Mouse (Mus musculus): ENCODE measurements around the gene Gm45716.
"Not testable (repeated sequence)": the region's sequence is repeated elsewhere in the genome, so short reads cannot be mapped to it uniquely, and the experiment has no call there.

The Gm45716 gene

GRCm38 (mm10) chr11:90251923-90252322 is 64.4 kb downstream of the Gm45716 start:
- DNase-seq: no peak

GRCm38 (mm10) chr11:90252366-90252765 is 64.9 kb downstream of the Gm45716 start:
- peak in 1 of 2 experiments; percentile 14 for DNase-seq

- no peak for DNase-seq
Observed at GRCm38 (mm10) chr11:90254536-90254935, 67.1 kb downstream of the Gm45716 start.

- no peak for DNase-seq
Observed at GRCm38 (mm10) chr11:90255687-90256086, 68.2 kb downstream of the Gm45716 start.

- no peak for DNase-seq
Observed at GRCm38 (mm10) chr11:90256833-90257525, 69.5 kb downstream of the Gm45716 start.

GRCm38 (mm10) chr11:90258321-90258927 is 70.9 kb downstream of the Gm45716 start:
- DNase-seq: no peak

GRCm38 (mm10) chr11:90259071-90259470 is 71.6 kb downstream of the Gm45716 start:
- no peak for DNase-seq

- DNase-seq: no peak
Observed at GRCm38 (mm10) chr11:90259826-90260225, 72.3 kb downstream of the Gm45716 start.

- no peak for DNase-seq
Observed at GRCm38 (mm10) chr11:90264180-90264579, 76.7 kb downstream of the Gm45716 start.

- DNase-seq: no peak
Observed at GRCm38 (mm10) chr11:90265581-90265980, 78.1 kb downstream of the Gm45716 start.

- DNase-seq: no peak
Observed at GRCm38 (mm10) chr11:90268934-90269333, 81.5 kb downstream of the Gm45716 start.

- DNase-seq: no peak
Observed at GRCm38 (mm10) chr11:90269398-90270123, 82.1 kb downstream of the Gm45716 start.

- no peak for DNase-seq
Observed at GRCm38 (mm10) chr11:90270132-90270877, 82.8 kb downstream of the Gm45716 start.

GRCm38 (mm10) chr11:90274187-90274586 is 86.7 kb downstream of the Gm45716 start:
- no peak for DNase-seq

- DNase-seq: peak; percentile 8 to 31
Observed at GRCm38 (mm10) chr11:90275663-90276062, 88.2 kb downstream of the Gm45716 start.

GRCm38 (mm10) chr11:90276150-90276549 is 88.7 kb downstream of the Gm45716 start:
- peak; percentile 8 to 9 for DNase-seq

- DNase-seq: peak; percentile 28 to 53
Observed at GRCm38 (mm10) chr11:90276561-90276960, 89.1 kb downstream of the Gm45716 start.

GRCm38 (mm10) chr11:90280069-90280468 is 92.6 kb downstream of the Gm45716 start:
- no peak for DNase-seq

GRCm38 (mm10) chr11:90281943-90282342 is 94.5 kb downstream of the Gm45716 start:
- not testable (repeated sequence) for DNase-seq

GRCm38 (mm10) chr11:90283159-90283558 is 95.7 kb downstream of the Gm45716 start:
- DNase-seq: no peak

GRCm38 (mm10) chr11:90283601-90284000 is 96.1 kb downstream of the Gm45716 start:
- DNase-seq: no peak

- no peak for DNase-seq
Observed at GRCm38 (mm10) chr11:90284079-90284478, 96.6 kb downstream of the Gm45716 start.

GRCm38 (mm10) chr11:90284623-90285022 is 97.1 kb downstream of the Gm45716 start:
- no peak for DNase-seq
